Mouse (Mus musculus) forebrain, embryonic 10.5 days (tissue): Measurements from ENCODE around the gene Esp3. TPM values are rescaled to one million over a fixed set of nuclear protein-coding genes. Genes with fewer than 3 reads are reported as not detected.
"Not testable (repeated sequence)": the region's sequence is repeated elsewhere in the genome, so short reads cannot be mapped to it uniquely, and the experiment has no call there.

Experiments
- DNase-seq: peaks from one replicate; pipeline ENCODE4 v3.0.0-alpha.2; 2017; ENCODE audit warnings: low spot score; ENCODE audit errors: extremely low spot score
- H3K27ac ChIP-seq: fragments of 300-500 bp; sonication (generic); 2 replicates; pipeline ENCODE4 v1.5.1; 2016; ENCODE audit warnings: mild to moderate bottlenecking
- H3K27me3 ChIP-seq: fragments of 300-500 bp; sonication (generic); 2 replicates; pipeline ENCODE4 v1.6.1; 2016; ENCODE audit warnings: mild to moderate bottlenecking; ENCODE audit not compliant: poor library complexity, severe bottlenecking
- H3K36me3 ChIP-seq: fragments of 300-500 bp; sonication (generic); replicated peaks from 2 replicates; pipeline ENCODE4 v1.6.1; 2016; ENCODE audit warnings: mild to moderate bottlenecking, moderate library complexity
- H3K4me1 ChIP-seq: fragments of 300-500 bp; sonication (generic); 2 replicates; pipeline ENCODE4 v1.6.1; 2016
- H3K4me3 ChIP-seq: fragments of 300-500 bp; sonication (generic); 2 replicates; pipeline ENCODE4 v1.5.1; 2016; ENCODE audit warnings: mild to moderate bottlenecking, moderate library complexity
- H3K9me3 ChIP-seq: fragments of 300-500 bp; sonication (generic); 2 replicates; pipeline ENCODE4 v1.6.1; 2016; ENCODE audit warnings: mild to moderate bottlenecking, moderate library complexity
- WGBS: fragments of 180-500 bp; shearing (Covaris S2); methylation state at CpG from one replicate; pipeline ENCODE4 v1.1.7; 2016; 5-methylcytosine and 5-hydroxymethylcytosine counted together
- polyA plus RNA-seq: library from polyadenylated mRNA; unstranded; fragments of >200 nt; fragmentation: Nextera tagmentation; extraction: Ambion mirVana; gene quantifications from 2 replicates; pipeline ENCODE4 v1.2.1, GENCODE M21; 2016

Gene Esp3
- polyA plus RNA-seq: not detected in 2 replicates

GRCm38 (mm10) chr17:40631775-40632174, at the start of gene Esp3:
Gene Esp3 (plus strand): TSS chr17:40632075.
- not testable (repeated sequence) for DNase-seq, H3K36me3 ChIP-seq, H3K4me3 ChIP-seq, H3K27ac ChIP-seq, H3K4me1 ChIP-seq, H3K27me3 ChIP-seq, H3K9me3 ChIP-seq
- 97% methylated on average over 1 of the region's 1 CpGs for WGBS

GRCm38 (mm10) chr17:40583906-40584305, 48.0 kb upstream of the Esp3 start:
- not testable (repeated sequence) for H3K27ac ChIP-seq, H3K36me3 ChIP-seq, H3K4me1 ChIP-seq, H3K9me3 ChIP-seq, H3K27me3 ChIP-seq, H3K4me3 ChIP-seq, DNase-seq
- 36% methylated on average over 6 of the region's 6 CpGs for WGBS

DNA sequence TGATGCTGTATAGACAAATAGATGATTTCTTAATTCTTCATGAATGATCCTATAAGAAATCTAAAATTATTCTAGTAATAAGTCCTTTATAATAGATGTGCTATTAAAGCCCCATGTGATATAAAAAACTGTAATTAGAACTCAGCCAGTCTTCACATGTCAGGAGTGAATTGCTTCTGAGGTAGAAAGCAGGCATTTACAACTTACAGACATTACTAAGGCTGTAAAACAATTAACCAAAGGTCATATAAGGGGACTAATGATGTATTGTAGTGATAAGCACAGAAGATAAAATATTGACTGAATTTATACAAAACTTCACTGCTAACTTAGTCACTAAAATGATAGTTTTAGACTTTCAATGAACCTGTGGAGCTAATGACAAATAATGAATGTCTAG, 40.6 kb upstream of the Esp3 start:
- H3K9me3 ChIP-seq: no peaks in the 10 kb centered on the region
- no peak for DNase-seq
- H3K27ac ChIP-seq: no peak overlapping the region
- no peaks in the 10 kb centered on the region for H3K36me3 ChIP-seq
- no peak overlapping the region for H3K4me3 ChIP-seq
- no peaks in the 10 kb centered on the region for H3K4me1 ChIP-seq
- H3K27me3 ChIP-seq: no peaks in the 10 kb centered on the region

DNA sequence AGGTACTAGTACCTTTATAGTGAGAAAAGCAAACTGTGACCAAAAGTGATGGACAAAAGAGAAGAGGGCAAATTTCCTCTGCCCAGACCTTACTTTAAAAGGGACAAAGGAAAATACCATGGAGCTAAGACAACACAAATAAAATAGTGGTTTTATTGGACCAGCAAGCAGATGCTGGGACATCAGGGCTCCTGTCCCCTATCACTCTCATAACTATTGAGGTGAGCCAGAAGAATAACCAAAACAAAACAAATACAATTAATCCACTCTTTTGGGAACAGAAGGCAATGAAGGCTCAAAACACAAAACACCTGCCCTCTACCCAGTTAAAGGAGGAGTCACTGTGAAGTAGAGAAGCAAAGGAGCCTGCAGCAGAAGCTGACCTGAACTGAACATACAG, 33.6 kb upstream of the Esp3 start, which contains the start of gene Esp4:
Gene Esp4, plus strand, starts transcription at position 301 of the 400 bp plus-strand sequence.
- no peaks in the 10 kb centered on the region for H3K9me3 ChIP-seq
- no peaks in the 10 kb centered on the region for H3K36me3 ChIP-seq
- no peak within 1 kb of the TSS for H3K27ac ChIP-seq
- no peaks in the 10 kb centered on the region for H3K4me1 ChIP-seq
- no peaks in the 10 kb centered on the region for H3K27me3 ChIP-seq
- DNase-seq: no peak
- H3K4me3 ChIP-seq: no peak within 1 kb of the TSS

DNA sequence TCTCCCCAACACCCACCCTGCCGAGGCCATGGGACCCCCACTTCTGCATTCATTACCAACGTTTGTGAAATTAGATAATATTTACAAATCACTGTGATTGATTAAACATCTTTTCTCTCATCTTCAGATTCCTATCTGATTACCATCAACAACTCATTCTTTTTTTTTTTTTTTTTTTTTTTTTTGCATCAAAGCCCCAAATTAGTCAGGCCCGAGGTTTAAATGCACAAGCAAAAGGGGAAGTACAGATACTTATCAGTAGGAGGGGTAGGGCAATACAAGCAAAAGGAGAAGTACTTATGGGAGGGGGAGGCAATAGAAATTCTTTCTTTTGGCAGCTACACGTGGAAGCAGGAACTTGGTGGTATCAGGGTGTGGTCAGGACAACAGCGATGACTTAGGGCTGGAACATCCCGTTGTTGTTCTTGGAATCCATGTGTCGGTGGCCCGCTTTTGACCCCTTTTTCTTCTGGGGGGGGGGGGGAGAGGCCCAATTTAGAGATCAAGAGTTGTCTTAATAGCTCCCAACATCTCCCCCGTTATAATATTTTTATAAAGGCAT, 30.3 kb downstream of the Esp3 start:
- not testable (repeated sequence) for DNase-seq, H3K27me3 ChIP-seq, H3K4me3 ChIP-seq, H3K9me3 ChIP-seq, H3K27ac ChIP-seq, H3K36me3 ChIP-seq, H3K4me1 ChIP-seq
- WGBS: 84% methylated on average over 9 of the region's 9 CpGs

DNA sequence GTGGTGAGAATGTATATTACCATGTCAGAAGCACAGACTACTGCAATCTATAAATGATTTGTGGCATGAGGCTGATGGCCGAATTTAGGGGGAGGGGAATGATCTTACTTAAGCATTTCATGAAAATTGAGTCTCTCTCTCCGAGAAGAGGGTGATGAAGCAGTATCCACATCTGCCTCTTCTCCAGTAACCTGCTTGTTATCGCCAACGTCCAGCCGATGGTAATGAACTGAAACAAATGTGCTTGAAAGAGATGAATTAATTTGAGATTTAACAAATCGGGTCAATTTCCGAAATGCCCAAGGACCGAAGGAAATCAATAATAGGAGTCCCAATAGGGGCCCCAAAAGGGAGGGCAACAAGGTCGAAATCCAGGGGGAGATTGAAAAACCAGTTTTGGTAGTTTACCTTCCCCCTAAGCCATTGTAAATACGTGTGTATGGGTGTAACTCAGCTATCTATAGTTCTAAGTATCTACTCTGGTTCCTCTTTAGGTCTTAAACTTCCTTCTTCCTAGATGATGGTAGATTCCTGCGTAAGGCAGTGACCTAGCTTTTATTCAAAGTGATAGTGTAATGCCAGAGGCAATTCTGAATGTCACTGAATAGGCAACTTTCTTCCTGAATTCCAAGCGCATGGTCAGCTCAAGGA, 31.4 kb downstream of the Esp3 start:
- H3K27ac ChIP-seq, H3K27me3 ChIP-seq, DNase-seq, H3K4me1 ChIP-seq, H3K36me3 ChIP-seq, H3K4me3 ChIP-seq, H3K9me3 ChIP-seq: not testable (repeated sequence)
- 88% methylated on average over 12 of the region's 12 CpGs for WGBS

Other genes starting within 250 kb of the Esp3 start
- gene Esp8, start 112.1 kb upstream of the Esp3 start, polyA plus RNA-seq: not detected in 2 replicates
- gene Esp6, start 70.6 kb upstream of the Esp3 start, polyA plus RNA-seq: not detected in 2 replicates
- gene Esp4, start 33.5 kb upstream of the Esp3 start, polyA plus RNA-seq: not detected in 2 replicates
- gene Esp1, start 95.0 kb downstream of the Esp3 start, polyA plus RNA-seq: not detected in 2 replicates
- not detected in 2 replicates for gene Crisp2, start 174.9 kb downstream of the Esp3 start, polyA plus RNA-seq
- gene Rhag, start 179.1 kb downstream of the Esp3 start, polyA plus RNA-seq: 5.7 and 8.2 TPM in 2 replicates
- 1.0 and 1.1 TPM in 2 replicates for gene 9130008F23Rik, start 248.5 kb downstream of the Esp3 start, polyA plus RNA-seq